Mouse (Mus musculus): Measurements from ENCODE around the gene Tbc1d1. TPM values are rescaled to one million over a fixed set of nuclear protein-coding genes. Genes with fewer than 3 reads are reported as not detected.
A peak's percentile ranks its signal among the peaks of the same experiment; 100 is the strongest.

Tbc1d1 gene
- total RNA-seq, 1 experiment = 31.1 TPM

DNA sequence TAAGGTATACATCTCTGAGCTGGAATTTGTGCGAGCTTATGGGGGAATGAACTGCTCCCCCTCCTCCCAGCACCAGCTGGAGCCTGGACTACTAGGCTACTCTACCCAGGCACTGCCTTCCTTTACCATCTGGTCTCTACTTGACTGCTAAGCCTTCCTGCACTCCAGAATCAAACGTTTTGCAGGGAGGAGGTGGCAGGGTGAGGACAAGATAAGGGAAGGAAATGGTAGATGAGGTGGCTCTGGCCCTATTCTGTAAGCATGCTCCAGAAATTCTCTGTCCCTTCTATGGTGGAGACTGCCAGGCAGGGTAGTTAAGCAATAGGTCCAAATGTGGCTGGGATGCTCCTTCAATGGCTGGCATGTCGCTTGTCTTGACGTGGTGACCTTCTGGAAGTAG lies 2.4 kb downstream of the Tbc1d1 start:
- Histone ChIP-seq H3K36me3 (ENCODE audit: control insufficient read depth, insufficient read depth, low read length, poor library complexity, severe bottlenecking) (no peaks in the 10 kb centered on the region), H3K4me1 (ENCODE audit: control insufficient read depth in 2 of 2, insufficient read depth in 2 of 2, low read length in 2 of 2, poor library complexity in 1 of 2) (no peaks in the 10 kb centered on the region), H3K27ac (ENCODE audit: insufficient read depth, low read depth, low read length, poor library complexity, severe bottlenecking) (no peak overlapping the region), H3K9ac (ENCODE audit: insufficient read depth, low read depth, low read length, poor library complexity, severe bottlenecking) (no peak overlapping the region), H3K4me3 (ENCODE audit: insufficient read depth in 1 of 2, low read depth in 1 of 2, low read length in 2 of 2, poor library complexity in 1 of 2, severe bottlenecking in 1 of 2) (no peak overlapping the region), H3K9me3 (ENCODE audit: control insufficient read depth, insufficient read depth, low read depth, low read length) (no peaks in the 10 kb centered on the region)
- in situ Hi-C loops (cut with MboI; ENCODE audit: low sequenced_read_pairs in 2 of 2, unreplicated experiment in 2 of 2) = no loop called here
- TF ChIP-seq ZC3H11A (IDR thresholded peaks at IDR 0.05; ENCODE audit: borderline replicate concordance, low read depth, low read length) (no peak), MAFK (IDR thresholded peaks at IDR 0.05; ENCODE audit: insufficient read depth, low read depth, low read length) (no peak), ZNF384 (IDR thresholded peaks at IDR 0.05; ENCODE audit: low read depth, low read length) (no peak), HCFC1 (IDR thresholded peaks at IDR 0.05; ENCODE audit: borderline replicate concordance, insufficient read depth, low read length) (no peak), CHD2 (IDR thresholded peaks at IDR 0.05; ENCODE audit: low read depth, low read length) (no peak)
- DNase-seq (ENCODE audit: low read depth, low spot score) = no peak

- in situ Hi-C loops (cut with MboI; ENCODE audit: low sequenced_read_pairs in 2 of 2, unreplicated experiment in 2 of 2) = no loop called here
- no peak for DNase-seq (ENCODE audit: low read depth, low spot score)
- no peak overlapping the region for H3K27ac ChIP-seq (ENCODE audit: insufficient read depth, low read depth, low read length, poor library complexity, severe bottlenecking)
Observed at GRCm38 (mm10) chr5:64159065-64159780, 3.1 kb downstream of the Tbc1d1 start.

DNA sequence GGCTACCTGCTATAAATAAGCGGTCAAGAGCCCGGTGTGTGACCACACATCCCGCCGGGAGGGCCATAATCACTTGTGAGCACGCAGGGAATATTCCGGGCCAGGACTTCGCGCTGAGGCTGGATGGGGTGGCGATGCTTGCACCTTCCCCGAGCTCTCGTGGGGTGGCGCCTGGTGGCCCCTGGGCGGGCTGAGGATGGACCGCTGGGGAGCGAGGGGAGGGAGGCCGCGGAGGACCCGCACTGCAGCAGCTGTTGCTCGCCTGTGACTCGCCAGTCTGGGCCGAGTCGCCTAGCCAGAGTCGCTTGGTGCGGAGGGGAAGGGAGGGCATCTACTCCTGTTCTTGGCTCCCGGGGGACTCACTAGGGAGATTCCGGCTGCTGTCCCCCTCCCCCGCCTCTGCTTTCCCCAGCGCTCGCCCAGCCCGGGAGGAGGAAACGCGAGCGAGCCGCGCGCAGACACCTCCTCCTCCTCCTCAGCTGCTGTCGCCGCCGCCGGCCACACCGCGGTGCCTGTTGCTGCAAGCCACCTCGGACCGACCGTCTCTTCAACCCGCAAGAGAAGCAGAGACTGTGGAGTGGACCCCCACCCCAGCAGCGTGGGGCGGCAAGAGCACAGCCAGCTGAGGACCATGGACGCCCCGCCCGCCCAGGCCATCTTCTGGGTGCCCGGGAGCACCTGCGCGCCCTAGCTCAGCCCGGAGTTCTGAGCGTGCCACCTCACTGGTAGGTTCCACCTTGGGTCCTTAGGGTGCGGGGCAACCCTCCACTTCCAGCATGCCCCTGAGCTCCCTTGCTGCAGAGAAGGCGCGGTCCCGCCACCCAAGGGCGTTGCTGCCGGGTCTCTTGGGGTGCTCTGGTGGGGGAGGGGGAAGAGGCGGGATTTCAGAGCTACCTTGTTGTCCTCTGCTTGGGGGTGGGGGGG lies 3.9 kb downstream of the Tbc1d1 start:
- no peaks in the 10 kb centered on the region for H3K36me3 ChIP-seq (ENCODE audit: control insufficient read depth, insufficient read depth, low read length, poor library complexity, severe bottlenecking)
- in situ Hi-C loops (cut with MboI; ENCODE audit: low sequenced_read_pairs in 2 of 2, unreplicated experiment in 2 of 2) = no loop called here
- no peak for TF ChIP-seq CHD2 (IDR thresholded peaks at IDR 0.05; ENCODE audit: low read depth, low read length)
- no peak for TF ChIP-seq ZC3H11A (IDR thresholded peaks at IDR 0.05; ENCODE audit: borderline replicate concordance, low read depth, low read length)
- no peak for TF ChIP-seq MAFK (IDR thresholded peaks at IDR 0.05; ENCODE audit: insufficient read depth, low read depth, low read length)
- TF ChIP-seq ZNF384 (IDR thresholded peaks at IDR 0.05; ENCODE audit: low read depth, low read length) = no peak
- TF ChIP-seq HCFC1 (IDR thresholded peaks at IDR 0.05; ENCODE audit: borderline replicate concordance, insufficient read depth, low read length) = no peak
- no peaks in the 10 kb centered on the region for H3K9me3 ChIP-seq (ENCODE audit: control insufficient read depth, insufficient read depth, low read depth, low read length)
- H3K4me3 ChIP-seq (ENCODE audit: insufficient read depth in 1 of 2, low read depth in 1 of 2, low read length in 2 of 2, poor library complexity in 1 of 2, severe bottlenecking in 1 of 2) = peak overlapping the region; percentile 68 to 77
- DNase-seq (ENCODE audit: low read depth, low spot score) = no peak
- H3K27ac ChIP-seq (ENCODE audit: insufficient read depth, low read depth, low read length, poor library complexity, severe bottlenecking) = no peak overlapping the region
- peak overlapping the region; percentile 37 for H3K9ac ChIP-seq (ENCODE audit: insufficient read depth, low read depth, low read length, poor library complexity, severe bottlenecking)
- no peaks in the 10 kb centered on the region for H3K4me1 ChIP-seq (ENCODE audit: control insufficient read depth in 2 of 2, insufficient read depth in 2 of 2, low read length in 2 of 2, poor library complexity in 1 of 2)

More at GRCm38 (mm10) chr5:64159065-64159780, 3.1 kb downstream of the Tbc1d1 start:
- Histone ChIP-seq H3K9me3 (ENCODE audit: control insufficient read depth, insufficient read depth, low read depth, low read length) (no peaks in the 10 kb centered on the region), H3K4me1 (ENCODE audit: control insufficient read depth in 2 of 2, insufficient read depth in 2 of 2, low read length in 2 of 2, poor library complexity in 1 of 2) (no peaks in the 10 kb centered on the region), H3K4me3 (ENCODE audit: insufficient read depth in 1 of 2, low read depth in 1 of 2, low read length in 2 of 2, poor library complexity in 1 of 2, severe bottlenecking in 1 of 2) (peak overlapping the region; percentile 68 to 77), H3K36me3 (ENCODE audit: control insufficient read depth, insufficient read depth, low read length, poor library complexity, severe bottlenecking) (no peaks in the 10 kb centered on the region), H3K9ac (ENCODE audit: insufficient read depth, low read depth, low read length, poor library complexity, severe bottlenecking) (peak overlapping the region; percentile 37)
- TF ChIP-seq MAFK (IDR thresholded peaks at IDR 0.05; ENCODE audit: insufficient read depth, low read depth, low read length) (no peak), HCFC1 (IDR thresholded peaks at IDR 0.05; ENCODE audit: borderline replicate concordance, insufficient read depth, low read length) (no peak), CHD2 (IDR thresholded peaks at IDR 0.05; ENCODE audit: low read depth, low read length) (no peak), ZNF384 (IDR thresholded peaks at IDR 0.05; ENCODE audit: low read depth, low read length) (no peak), ZC3H11A (IDR thresholded peaks at IDR 0.05; ENCODE audit: borderline replicate concordance, low read depth, low read length) (no peak)

GRCm38 (mm10) chr5:64160705-64161391 lies 4.7 kb downstream of the Tbc1d1 start:
- TF ChIP-seq CHD2 (IDR thresholded peaks at IDR 0.05; ENCODE audit: low read depth, low read length) = no peak
- in situ Hi-C loops (cut with MboI; ENCODE audit: low sequenced_read_pairs in 2 of 2, unreplicated experiment in 2 of 2) = no loop called here
- no peak for DNase-seq (ENCODE audit: low read depth, low spot score)
- no peak overlapping the region for H3K9ac ChIP-seq (ENCODE audit: insufficient read depth, low read depth, low read length, poor library complexity, severe bottlenecking)
- peaks cover 0 to 3% of the 10 kb centered on the region in 2 experiments; a peak in 1 of 4 replicates for H3K4me1 ChIP-seq (ENCODE audit: control insufficient read depth in 2 of 2, insufficient read depth in 2 of 2, low read length in 2 of 2, poor library complexity in 1 of 2)
- no peak overlapping the region for H3K27ac ChIP-seq (ENCODE audit: insufficient read depth, low read depth, low read length, poor library complexity, severe bottlenecking)
- no peaks in the 10 kb centered on the region for H3K36me3 ChIP-seq (ENCODE audit: control insufficient read depth, insufficient read depth, low read length, poor library complexity, severe bottlenecking)
- peak overlapping the region; percentile 68 to 77 for H3K4me3 ChIP-seq (ENCODE audit: insufficient read depth in 1 of 2, low read depth in 1 of 2, low read length in 2 of 2, poor library complexity in 1 of 2, severe bottlenecking in 1 of 2)
- H3K9me3 ChIP-seq (ENCODE audit: control insufficient read depth, insufficient read depth, low read depth, low read length) = no peaks in the 10 kb centered on the region

Data from ES-E14 (cell line).